Mouse (Mus musculus) liver, embryonic 16.5 days (tissue): ENCODE data around the gene Abl1. TPM values are rescaled to one million over a fixed set of nuclear protein-coding genes. Genes with fewer than 3 reads are reported as not detected.

Source experiments
- ATAC-seq: fragments of 200-750 bp; cut with Nextera tagmentation; 2 replicates; pipeline ENCODE4 v1.8.0; 2017; ENCODE audit warnings: low read depth, mild to moderate bottlenecking, moderate number of reproducible peaks, moderate library complexity
- H3K27ac ChIP-seq: fragments of 300-500 bp; sonication (generic); 2 replicates; pipeline ENCODE4 v1.5.1; 2014; ENCODE audit warnings: mild to moderate bottlenecking, low read length
- H3K27me3 ChIP-seq: fragments of 300-500 bp; sonication (generic); 2 replicates; pipeline ENCODE4 v1.6.1; 2014; ENCODE audit warnings: low read depth, low read length, mixed read lengths; ENCODE audit not compliant: control insufficient read depth, insufficient read depth
- H3K36me3 ChIP-seq: fragments of 300-500 bp; sonication (generic); 2 replicates; pipeline ENCODE4 v1.6.1; 2014; ENCODE audit warnings: mild to moderate bottlenecking; ENCODE audit not compliant: control insufficient read depth, insufficient read depth
- H3K4me1 ChIP-seq: fragments of 300-500 bp; sonication (generic); 2 replicates; pipeline ENCODE4 v1.6.1; 2014; ENCODE audit warnings: low read depth, low read length, mixed read lengths; ENCODE audit not compliant: control insufficient read depth
- H3K4me2 ChIP-seq: fragments of 300-500 bp; sonication (generic); 2 replicates; pipeline ENCODE4 v1.6.1; 2014; ENCODE audit warnings: low read depth, low read length, mixed read lengths
- H3K4me3 ChIP-seq: fragments of 300-500 bp; sonication (generic); 2 replicates; pipeline ENCODE4 v1.5.1; 2014; ENCODE audit warnings: low read depth, mild to moderate bottlenecking, low read length
- H3K9ac ChIP-seq: fragments of 300-500 bp; sonication (generic); 2 replicates; pipeline ENCODE4 v1.6.1; 2014; ENCODE audit warnings: low read depth, low read length
- H3K9me3 ChIP-seq: fragments of 300-500 bp; sonication (generic); replicated peaks from 2 replicates; pipeline ENCODE4 v1.6.1; 2016; ENCODE audit warnings: low read length; ENCODE audit not compliant: control insufficient read depth
- WGBS: fragments of 180-500 bp; shearing (Covaris S2); extraction: QIAGEN DNeasy Blood & Tissue Kit; methylation state at CpG from one replicate; pipeline ENCODE4 v1.1.7; 2014; ENCODE audit not compliant: insufficient replicate concordance; 5-methylcytosine and 5-hydroxymethylcytosine counted together
- polyA plus RNA-seq: library from polyadenylated mRNA; unstranded; fragments of >200 nt; fragmentation: Nextera tagmentation; extraction: Ambion mirVana; gene quantifications from 2 replicates; pipeline ENCODE4 v1.2.1, GENCODE M21; 2015

The Abl1 gene
- polyA plus RNA-seq, 1 experiment from 2014 or later, result 6.7 TPM

DNA sequence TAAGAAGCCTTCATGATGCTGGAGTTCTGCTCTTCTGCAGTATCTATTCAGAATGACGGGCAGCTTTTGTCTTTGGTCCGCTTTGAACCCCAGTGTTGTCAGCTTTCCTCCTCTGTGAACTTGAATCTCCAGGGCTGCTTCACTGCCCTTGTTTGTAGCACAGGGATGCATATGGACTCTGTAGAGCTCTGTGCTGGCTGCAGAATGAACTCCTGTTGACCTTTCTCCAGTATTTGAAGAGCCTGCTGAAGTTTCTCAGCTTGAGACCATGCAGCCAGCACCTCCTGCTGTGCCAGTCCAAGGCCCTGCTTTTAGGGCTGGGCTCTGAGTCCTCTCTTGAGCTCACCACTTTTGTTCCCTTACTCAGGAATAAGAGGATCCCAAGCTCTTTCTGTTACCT is 74.7 kb downstream of the Abl1 start:
- 0 out of 2 replicates have a peak overlapping the region, but pooled peaks have one; percentile 0 for H3K27ac ChIP-seq
- WGBS, result 65% methylated on average over 2 of the region's 2 CpGs

DNA sequence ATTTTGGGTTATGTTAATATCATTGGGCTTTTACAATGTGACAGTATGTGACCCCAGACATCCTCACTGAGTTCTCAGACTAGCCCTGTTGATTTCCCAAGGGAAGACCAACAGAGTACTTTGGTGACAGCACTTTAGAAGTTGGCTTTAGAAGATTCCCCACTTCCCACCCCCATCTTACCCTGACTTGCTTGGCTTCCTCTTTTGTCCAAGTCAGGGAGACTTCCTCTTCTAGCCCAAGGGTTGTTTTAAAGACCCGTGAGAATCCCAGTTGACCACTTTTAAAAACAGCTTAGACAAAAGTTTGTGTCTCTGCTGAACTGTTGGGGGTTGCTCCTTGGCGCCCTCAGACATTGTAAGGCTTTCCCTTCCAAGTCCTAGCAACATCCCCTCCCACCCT is 75.1 kb downstream of the Abl1 start:
- Histone ChIP-seq H3K36me3 (no peaks in the 10 kb centered on the region), H3K9me3 (no peaks in the 10 kb centered on the region), H3K27me3 (no peaks in the 10 kb centered on the region), H3K27ac (0 out of 2 replicates have a peak overlapping the region, but pooled peaks have one; percentile 0), H3K9ac (no peak overlapping the region), H3K4me3 (no peak overlapping the region), H3K4me1 (peaks cover 29% of the 10 kb centered on the region), H3K4me2 (no peak overlapping the region)
- no peak for ATAC-seq
- 19% methylated on average over 2 of the region's 2 CpGs for WGBS

More for the DNA sequence above, 74.7 kb downstream of the Abl1 start:
- Histone ChIP-seq H3K27me3 (no peaks in the 10 kb centered on the region), H3K36me3 (no peaks in the 10 kb centered on the region), H3K4me1 (peaks cover 29% of the 10 kb centered on the region), H3K4me2 (no peak overlapping the region), H3K9me3 (no peaks in the 10 kb centered on the region), H3K4me3 (no peak overlapping the region), H3K9ac (no peak overlapping the region)
- ATAC-seq, result no peak

DNA sequence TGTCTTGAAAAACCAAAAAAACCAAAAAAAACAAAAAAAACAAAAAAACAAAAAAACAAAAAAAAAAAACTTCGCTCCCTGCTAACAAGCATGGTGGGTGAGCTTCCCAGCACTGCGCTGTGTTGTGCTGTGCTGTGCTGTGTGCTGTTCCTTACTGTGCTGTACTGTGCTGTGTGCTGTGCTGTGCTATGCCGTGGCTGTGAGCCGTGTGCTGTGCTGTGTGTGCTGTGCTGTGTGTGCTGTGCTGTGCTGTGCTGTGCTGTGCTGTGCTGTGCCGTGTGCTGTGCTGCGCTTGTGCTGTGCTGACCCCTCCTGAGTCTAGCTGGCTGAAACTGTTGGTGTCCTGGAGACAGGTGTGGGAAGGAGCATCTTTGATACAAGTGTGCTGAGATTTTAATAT is 78.9 kb downstream of the Abl1 start:
- no peaks in the 10 kb centered on the region for H3K36me3 ChIP-seq
- peaks cover 34% of the 10 kb centered on the region for H3K4me1 ChIP-seq
- no peaks in the 10 kb centered on the region for H3K27me3 ChIP-seq
- WGBS, result 93% methylated on average over 6 of the region's 6 CpGs
- no peak overlapping the region for H3K4me3 ChIP-seq
- no peak for ATAC-seq
- no peak overlapping the region for H3K9ac ChIP-seq
- H3K27ac ChIP-seq, result no peak overlapping the region
- no peak overlapping the region for H3K4me2 ChIP-seq
- H3K9me3 ChIP-seq, result no peaks in the 10 kb centered on the region

DNA sequence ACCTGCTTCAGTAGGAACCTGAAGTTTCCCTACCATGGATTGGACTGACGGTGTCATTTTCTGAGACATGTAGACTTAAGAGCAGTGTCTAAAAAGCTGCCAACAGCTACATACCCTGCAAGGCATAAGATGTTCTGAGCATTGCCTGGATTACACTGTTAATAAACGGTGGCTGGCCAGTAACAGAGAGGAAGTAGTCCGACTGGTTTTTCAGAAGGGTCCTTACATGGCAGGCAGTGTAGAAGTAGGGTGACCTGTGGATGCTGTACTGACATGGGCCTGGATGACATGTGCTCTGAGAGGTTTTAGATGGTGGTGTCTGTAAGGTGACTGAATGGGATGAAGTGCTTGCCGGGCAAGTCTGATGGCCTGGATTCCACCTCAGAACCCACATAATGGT is 79.6 kb downstream of the Abl1 start:
- Histone ChIP-seq H3K4me2 (no peak overlapping the region), H3K27ac (no peak overlapping the region), H3K9me3 (no peaks in the 10 kb centered on the region), H3K4me1 (peaks cover 31% of the 10 kb centered on the region), H3K9ac (no peak overlapping the region), H3K4me3 (no peak overlapping the region), H3K36me3 (no peaks in the 10 kb centered on the region), H3K27me3 (no peaks in the 10 kb centered on the region)
- 67% methylated on average over 4 of the region's 4 CpGs for WGBS
- ATAC-seq, result no peak

DNA sequence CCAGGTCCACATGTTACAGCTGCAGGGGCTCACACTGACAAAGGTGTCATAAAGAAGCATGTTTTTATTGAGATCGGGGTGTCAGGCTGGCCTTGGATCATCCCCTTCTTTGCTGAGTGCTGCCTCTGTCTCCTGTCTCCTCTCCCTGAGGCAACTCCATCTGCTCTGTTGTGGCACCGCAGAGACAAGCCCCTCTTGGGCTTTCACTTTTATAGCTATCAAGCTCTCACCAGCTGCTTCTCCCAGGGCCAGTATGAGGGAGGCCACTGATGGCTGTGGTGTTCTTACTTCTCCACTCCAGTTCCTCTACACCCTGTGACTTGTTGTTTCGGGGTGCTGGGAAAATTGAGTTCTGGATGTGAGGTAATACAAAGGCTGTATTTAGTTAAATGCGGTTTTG is 80.9 kb downstream of the Abl1 start:
- Histone ChIP-seq H3K27me3 (no peaks in the 10 kb centered on the region), H3K27ac (peak overlapping the region; percentile 56; the same call in 1 of the 2 replicates), H3K4me3 (no peak overlapping the region), H3K9ac (0 out of 2 replicates have a peak overlapping the region, but pooled peaks have one; percentile 14), H3K9me3 (no peaks in the 10 kb centered on the region), H3K4me1 (peaks cover 31% of the 10 kb centered on the region), H3K4me2 (0 out of 2 replicates have a peak overlapping the region, but pooled peaks have one; percentile 5), H3K36me3 (no peaks in the 10 kb centered on the region)
- no peak for ATAC-seq
- WGBS, result 23% methylated on average over 4 of the region's 4 CpGs

DNA sequence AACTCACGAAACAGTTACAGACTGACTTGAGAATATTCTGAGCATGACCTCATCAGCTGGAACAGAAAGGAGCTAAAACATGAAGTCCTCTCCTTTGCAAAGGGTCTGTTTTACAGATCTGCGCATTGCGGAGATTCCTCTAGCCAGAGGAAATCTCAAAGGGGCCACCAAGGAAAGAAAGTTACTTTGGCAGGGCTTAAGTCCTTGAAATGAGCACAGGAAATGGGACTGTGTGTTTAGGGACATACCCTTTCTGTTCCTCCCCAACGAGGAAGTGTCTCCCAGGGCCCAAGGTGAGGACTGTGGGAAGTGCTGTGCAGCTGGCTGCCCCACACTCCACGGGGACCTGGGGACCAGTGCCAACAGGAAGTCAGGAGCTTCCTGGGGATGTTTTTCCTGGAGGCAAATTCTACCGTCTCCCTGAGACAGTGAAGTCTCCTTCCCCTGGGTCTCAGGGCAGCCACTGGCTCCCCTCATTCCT is 81.5 kb downstream of the Abl1 start:
- H3K27me3 ChIP-seq, result no peaks in the 10 kb centered on the region
- H3K4me2 ChIP-seq, result no peak overlapping the region
- H3K27ac ChIP-seq, result peak overlapping the region; percentile 56; the same call in 1 of the 2 replicates
- H3K9me3 ChIP-seq, result no peaks in the 10 kb centered on the region
- no peak overlapping the region for H3K4me3 ChIP-seq
- WGBS, result 29% methylated on average over 6 of the region's 6 CpGs
- peaks cover 31% of the 10 kb centered on the region for H3K4me1 ChIP-seq
- no peak overlapping the region for H3K9ac ChIP-seq
- H3K36me3 ChIP-seq, result no peaks in the 10 kb centered on the region
- 0 out of 2 replicates have a peak, but pooled peaks have one; percentile 33 for ATAC-seq

DNA sequence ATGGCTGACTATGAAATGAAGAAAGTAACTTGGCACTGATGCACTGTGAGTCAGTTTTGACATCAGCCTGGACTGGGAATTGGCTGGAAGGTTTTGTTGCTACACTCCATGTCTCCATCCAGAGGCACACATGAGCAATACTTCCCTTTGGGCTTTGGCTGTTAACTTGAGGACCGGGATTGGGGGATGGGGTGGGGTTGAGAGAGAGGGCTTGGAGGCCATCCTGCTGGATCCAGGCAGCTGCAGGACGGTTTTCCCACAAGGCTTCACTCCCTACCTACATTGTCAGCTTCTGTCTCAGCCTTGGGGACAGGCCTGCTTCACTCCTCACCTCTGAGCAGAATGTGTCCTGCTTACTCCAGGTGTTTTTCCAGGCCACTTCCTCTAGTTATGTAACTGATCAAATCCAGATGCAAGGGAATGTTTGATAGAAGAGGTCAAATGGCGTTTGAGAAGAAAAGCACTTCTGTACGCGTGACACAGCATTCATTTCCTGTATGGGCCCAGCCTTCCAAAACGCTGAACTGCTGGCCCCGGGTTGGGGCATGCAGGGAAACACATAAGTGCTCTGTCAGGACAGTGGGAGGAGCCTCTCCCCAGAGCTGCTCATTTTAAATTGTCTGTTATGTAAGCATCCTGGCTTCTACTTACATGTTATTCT is 82.7 kb downstream of the Abl1 start:
- no peaks in the 10 kb centered on the region for H3K27me3 ChIP-seq
- ATAC-seq, result peak; percentile 80
- H3K9ac ChIP-seq, result no peak overlapping the region
- WGBS, result 13% methylated on average over 7 of the region's 7 CpGs
- no peak overlapping the region for H3K4me3 ChIP-seq
- H3K4me2 ChIP-seq, result no peak overlapping the region
- H3K36me3 ChIP-seq, result no peaks in the 10 kb centered on the region
- H3K9me3 ChIP-seq, result no peaks in the 10 kb centered on the region
- H3K4me1 ChIP-seq, result peaks cover 25% of the 10 kb centered on the region
- peak overlapping the region; percentile 61 for H3K27ac ChIP-seq

DNA sequence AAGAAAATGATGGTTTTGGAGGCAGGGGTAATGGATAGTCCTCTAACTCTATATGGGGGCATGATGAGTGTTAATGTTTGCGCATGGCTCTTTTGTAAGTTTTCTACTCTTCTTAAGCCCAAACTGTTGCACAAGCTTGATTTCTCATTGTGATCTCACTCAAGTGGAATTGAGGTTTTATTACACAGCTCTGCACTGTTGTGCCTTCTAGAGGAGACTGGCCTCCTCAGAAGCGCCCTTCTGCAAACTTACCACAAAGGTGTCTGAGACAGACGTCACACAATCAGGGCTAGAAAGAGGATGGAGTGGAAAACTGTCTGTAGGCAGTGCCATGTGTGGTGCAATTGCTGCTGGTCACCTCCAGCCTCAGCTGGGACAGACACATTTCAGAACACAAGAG is 88.3 kb downstream of the Abl1 start:
- no peak for ATAC-seq
- no peak overlapping the region for H3K4me2 ChIP-seq
- no peaks in the 10 kb centered on the region for H3K27me3 ChIP-seq
- no peak overlapping the region for H3K27ac ChIP-seq
- peaks cover 15% of the 10 kb centered on the region for H3K36me3 ChIP-seq
- H3K4me1 ChIP-seq, result no peaks in the 10 kb centered on the region; the same call in 1 of the 2 replicates
- WGBS, result 80% methylated on average over 3 of the region's 3 CpGs
- no peak overlapping the region for H3K4me3 ChIP-seq
- no peak overlapping the region for H3K9ac ChIP-seq
- no peaks in the 10 kb centered on the region for H3K9me3 ChIP-seq

DNA sequence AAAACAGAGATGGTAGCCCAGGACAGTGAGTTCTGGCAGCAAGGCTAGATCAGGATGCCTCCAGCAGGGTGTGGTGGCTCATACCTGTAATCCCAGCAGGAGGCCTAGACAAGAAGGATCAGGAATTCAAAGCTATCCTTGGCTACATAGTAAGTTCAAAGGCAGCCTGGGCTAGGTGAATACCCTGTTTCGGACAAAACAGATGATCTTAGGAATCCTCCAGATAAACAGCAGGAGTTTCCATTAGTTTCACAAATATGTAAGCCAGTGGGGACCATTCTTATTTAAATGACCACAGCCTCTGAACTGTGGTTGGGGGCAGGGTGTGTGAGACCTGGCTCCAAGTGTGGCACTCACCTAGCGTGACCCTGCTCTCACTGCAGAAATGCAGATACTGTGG is 91.1 kb downstream of the Abl1 start:
- no peaks in the 10 kb centered on the region for H3K4me1 ChIP-seq
- WGBS, result 76% methylated on average over 2 of the region's 2 CpGs
- ATAC-seq, result no peak

More for the DNA sequence above, 91.1 kb downstream of the Abl1 start:
- no peaks in the 10 kb centered on the region for H3K27me3 ChIP-seq
- no peak overlapping the region for H3K27ac ChIP-seq
- H3K4me2 ChIP-seq, result no peak overlapping the region
- no peak overlapping the region for H3K4me3 ChIP-seq
- H3K9ac ChIP-seq, result no peak overlapping the region
- no peaks in the 10 kb centered on the region for H3K9me3 ChIP-seq
- H3K36me3 ChIP-seq, result peaks cover 17% of the 10 kb centered on the region
